Mouse (Mus musculus): Measurements from ENCODE around the gene Sdf2.

DNA sequence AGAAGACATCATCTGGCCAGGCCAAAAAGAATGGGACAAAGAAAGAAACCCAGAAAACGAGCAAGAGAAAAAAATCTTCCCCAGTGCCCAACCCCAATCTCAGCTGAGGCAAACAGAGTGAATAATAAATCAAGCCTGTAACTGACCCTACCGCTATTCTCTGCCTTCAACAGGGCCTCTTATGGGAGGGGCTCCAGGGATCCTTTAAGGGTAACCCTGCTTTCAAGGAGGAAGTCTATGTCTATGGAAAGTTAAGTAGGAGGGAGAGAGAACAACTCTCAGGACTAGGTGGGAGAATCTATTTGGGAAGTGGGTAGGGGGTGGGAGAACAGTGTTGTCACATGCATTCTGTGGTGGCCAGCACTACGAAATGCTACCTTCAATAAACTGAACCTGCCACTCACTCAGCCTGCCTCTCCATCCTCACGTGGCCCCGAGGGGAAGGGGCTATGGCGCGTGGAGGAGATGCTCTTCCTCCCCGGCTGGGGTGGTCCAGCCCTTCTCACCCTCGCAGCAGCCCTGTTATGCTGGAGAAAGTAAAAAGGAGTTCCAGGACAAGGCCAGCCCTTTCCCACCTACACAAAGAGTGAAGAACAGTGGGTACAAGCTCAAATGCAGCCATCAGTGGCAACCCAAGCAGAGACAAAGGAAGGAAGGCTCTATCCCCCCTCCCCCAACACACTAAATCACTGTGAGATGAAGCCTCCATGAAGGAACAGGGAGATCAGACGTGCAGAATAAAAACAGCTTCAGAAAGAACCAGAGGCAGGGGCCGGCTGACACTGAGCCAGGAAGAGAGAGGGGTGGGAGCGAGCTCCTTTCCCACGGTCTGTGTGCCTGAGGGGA, 40.0 kb upstream of the Sdf2 start:
- TF ChIP-seq CTCF (IDR thresholded peaks at IDR 0.05; ENCODE audit: low read depth) (no peak), EP300 (optimal IDR thresholded peaks at IDR 0.05) (no peak)

Data from stomach, postnatal 0 days (tissue).